Mouse (Mus musculus): Measurements from ENCODE around the gene Tacc3.

DNA sequence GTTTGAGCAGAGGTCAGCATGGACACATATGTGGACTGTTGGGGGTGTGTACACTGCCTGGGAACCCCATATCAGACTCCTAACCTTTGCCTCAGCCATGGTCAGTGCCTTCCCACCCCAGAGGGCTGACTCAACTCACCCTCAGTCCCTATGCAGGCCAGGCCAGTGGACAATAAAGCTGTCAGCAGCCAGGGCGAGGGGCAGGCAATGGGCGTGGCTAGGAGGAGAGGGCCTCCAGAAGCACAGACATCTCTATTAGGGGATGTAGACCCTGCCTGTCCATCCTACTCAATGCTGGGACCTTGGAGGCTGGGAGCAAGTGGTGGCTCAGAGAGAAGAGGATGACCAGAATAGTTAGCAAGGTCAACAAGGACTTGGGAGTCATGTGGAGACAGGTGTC is 57.3 kb downstream of the Tacc3 start:
- TF ChIP-seq POLR2A (IDR thresholded peaks at IDR 0.05; ENCODE audit: borderline replicate concordance, extremely low read depth, insufficient read depth, insufficient read length, poor library complexity, severe bottlenecking), result no peak
- TF ChIP-seq CTCF (IDR thresholded peaks at IDR 0.05; ENCODE audit: borderline replicate concordance, extremely low read depth, insufficient read depth, insufficient read length), result no peak

Data from brain, embryonic 14.5 days (tissue).